Mouse (Mus musculus): ENCODE results near the gene Pde4a.

DNA sequence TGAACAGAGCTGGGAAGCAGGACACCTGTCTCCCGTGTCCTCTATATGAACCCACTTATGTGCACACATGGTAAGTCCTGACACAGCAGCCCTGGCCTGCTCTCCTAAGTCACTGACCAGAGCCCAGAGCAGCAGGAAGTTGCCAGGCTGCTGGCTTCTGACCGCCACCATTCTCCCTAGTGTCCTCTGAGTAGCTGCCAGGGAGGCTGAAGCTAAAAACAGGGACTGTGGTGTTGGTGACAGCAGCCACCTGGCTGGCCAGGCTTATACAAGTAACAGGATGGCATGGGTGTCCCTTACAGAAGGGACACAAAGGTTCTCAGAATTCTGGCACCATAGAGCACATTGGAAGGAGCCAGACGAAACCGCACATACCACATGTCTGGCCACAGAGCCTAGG, 20.1 kb upstream of the Pde4a start:
- TF ChIP-seq CTCF (conservative IDR thresholded peaks at IDR 0.05; ENCODE audit: insufficient read depth, insufficient read length, low read depth, low read length) (no peak), POLR2A (IDR thresholded peaks at IDR 0.05; ENCODE audit: low read depth, low read length) (no peak)

All from kidney, adult 2 months (tissue).